ENCODE assay signal across 8 mouse cellular contexts in genomic region chr2:154407063-154407642, GRCm38 (mm10). TPM values are rescaled to one million over a fixed set of nuclear protein-coding genes. Genes with fewer than 3 reads are reported as not detected.
DNase-seq lines count a peak whose midpoint lies in the region; ATAC-seq and TF ChIP-seq lines count a peak whose summit lies in the region.

No protein-coding gene starts in this region.

- H3K79me3 ChIP-seq in C2C12 (ENCODE audit: low read depth): no peaks in the 10 kb centered on the region

- H3K36me3 ChIP-seq in C2C12 (ENCODE audit: control insufficient read depth, insufficient read depth): no peaks in the 10 kb centered on the region
- no peaks in the 10 kb centered on the region for H3K36me3 ChIP-seq in embryonic facial prominence, embryonic 14.5 days (ENCODE audit: control insufficient read depth, insufficient read depth, low read length)
- no peaks in the 10 kb centered on the region for H3K36me3 ChIP-seq in limb, embryonic 10.5 days
- no peaks in the 10 kb centered on the region for H3K36me3 ChIP-seq in small intestine, adult 2 months (ENCODE audit: control insufficient read depth, insufficient read depth, low read length)

- no peak for TF ChIP-seq CTCF in C2C12 (IDR thresholded peaks at IDR 0.05; ENCODE audit: control insufficient read depth, insufficient read depth, insufficient read length)
- TF ChIP-seq CTCF in small intestine, adult 2 months (IDR thresholded peaks at IDR 0.05; ENCODE audit: extremely low read depth, insufficient read length, insufficient replicate concordance, low read depth, low read length): 0 out of 2 replicates have a peak, but pooled peaks have one; percentile 5

- no peak overlapping the region for H3K27ac ChIP-seq in embryonic facial prominence, embryonic 14.5 days (replicated peaks; ENCODE audit: low read depth, low read length)
- H3K27ac ChIP-seq in limb, embryonic 10.5 days: peak overlapping the region; percentile 76
- H3K27ac ChIP-seq in small intestine, adult 2 months (ENCODE audit: insufficient read depth, low read depth, low read length): 0 out of 2 replicates have a peak overlapping the region, but pooled peaks have one; percentile 5

- peak overlapping the region; percentile 80 for H3K4me2 ChIP-seq in embryonic facial prominence, embryonic 14.5 days (ENCODE audit: low read depth, low read length)

- H3K27me3 ChIP-seq in C2C12 (ENCODE audit: control insufficient read depth, insufficient read depth, insufficient read length): no peaks in the 10 kb centered on the region
- H3K27me3 ChIP-seq in embryonic facial prominence, embryonic 14.5 days (replicated peaks; ENCODE audit: control insufficient read depth, insufficient read depth, low read length): peaks cover 6% of the 10 kb centered on the region; the same call in 1 of the 2 replicates
- H3K27me3 ChIP-seq in limb, embryonic 10.5 days (ENCODE audit: low read depth, poor library complexity, severe bottlenecking): peaks cover 50% of the 10 kb centered on the region
- H3K27me3 ChIP-seq in small intestine, adult 2 months (ENCODE audit: control insufficient read depth, insufficient read depth, low read length): no peaks in the 10 kb centered on the region

- H3K4me3 ChIP-seq in C2C12 (ENCODE audit: insufficient read depth, poor library complexity, severe bottlenecking): peak overlapping the region; percentile 46
- peak overlapping the region; percentile 74 for H3K4me3 ChIP-seq in embryonic facial prominence, embryonic 14.5 days (ENCODE audit: low read depth, low read length)
- peak overlapping the region; percentile 68 for H3K4me3 ChIP-seq in limb, embryonic 10.5 days
- peak overlapping the region; percentile 74 for H3K4me3 ChIP-seq in small intestine, adult 2 months (ENCODE audit: low read depth, low read length)

- peak overlapping the region; percentile 72 for H3ac ChIP-seq in C2C12 (ENCODE audit: control insufficient read depth, insufficient read length, low read depth)

- peak; percentile 9 to 22 for DNase-seq in gastrocnemius, adult 8-10 months (ENCODE audit: low spot score in 2 of 2)
- DNase-seq in gastrocnemius, postnatal 14 days: no peak
- DNase-seq in embryonic facial prominence, embryonic 14.5 days (ENCODE audit: low spot score): no peak
- DNase-seq in limb, embryonic 10.5 days (ENCODE audit: low spot score): peak; percentile 32
- DNase-seq in frontal cortex, postnatal 14 days (ENCODE audit: low spot score in 2 of 2): no peak

- intact Hi-C loops in gastrocnemius, postnatal 14 days (cut with DNase I; ENCODE audit: low total_unique reads): no loop called here

- no peak for TF ChIP-seq POLR2A in small intestine, adult 2 months (IDR thresholded peaks at IDR 0.05; ENCODE audit: low read depth, low read length)

- no peaks in the 10 kb centered on the region for H3K9me3 ChIP-seq in embryonic facial prominence, embryonic 14.5 days (ENCODE audit: control insufficient read depth, low read length)
- H3K9me3 ChIP-seq in limb, embryonic 10.5 days (replicated peaks): no peaks in the 10 kb centered on the region

- H3K4me1 ChIP-seq in embryonic facial prominence, embryonic 14.5 days (ENCODE audit: control insufficient read depth, insufficient read depth, low read length): peaks cover 19% of the 10 kb centered on the region
- H3K4me1 ChIP-seq in limb, embryonic 10.5 days: peaks cover 24% of the 10 kb centered on the region
- H3K4me1 ChIP-seq in small intestine, adult 2 months (ENCODE audit: control insufficient read depth, insufficient read depth, insufficient read length, low read length): peaks cover 4% of the 10 kb centered on the region; the same call in 1 of the 2 replicates

- whole genome bisulfite sequencing in embryonic facial prominence, embryonic 14.5 days: 33% methylated on average over 11 of the region's 11 CpGs
- WGBS in limb, embryonic 10.5 days: 32% methylated on average over 11 of the region's 11 CpGs
- WGBS in small intestine, adult 2 months: 45% methylated on average over 11 of the region's 11 CpGs

- H3K9ac ChIP-seq in embryonic facial prominence, embryonic 14.5 days (ENCODE audit: low read depth, low read length): peak overlapping the region; percentile 76

- no peaks in the 10 kb centered on the region for H3K79me2 ChIP-seq in C2C12 (ENCODE audit: control insufficient read depth, insufficient read depth)

- ATAC-seq in embryonic facial prominence, embryonic 14.5 days (ENCODE audit: low read depth): no peak
- ATAC-seq in megakaryocyte-erythroid progenitor cell, adult 5-6 weeks (replicated peaks; ENCODE audit: low FRiP score, low TSS enrichment, poor library complexity, severe bottlenecking): no peak

TF ChIP-seq in C2C12, 6 proteins besides CTCF, POLR2A, EP300 and RAD21:
- no peak for TF ChIP-seq MYOG (IDR thresholded peaks at IDR 0.05; ENCODE audit: control insufficient read depth, extremely low read depth, insufficient read length)
- TF ChIP-seq MYOD1 (IDR thresholded peaks at IDR 0.05; ENCODE audit: control insufficient read depth, insufficient read length, low read depth): no peak

RNA-seq across cellular contexts. Expression of gene Snta1, which starts 0.7 kb away (rescaled TPM):
- 100 to 1,000 TPM; 156 to 248 (median 181) TPM for total RNA-seq in gastrocnemius, adult 8-10 months (2022)
- 100 to 1,000 TPM; 146 to 210 TPM for total RNA-seq in gastrocnemius, postnatal 14 days (2021)
- 28.5 TPM for polyA plus RNA-seq in C2C12 (2012; fragmentation: generic; extraction: Trizol)
- 8.6 and 10.4 TPM in 2 replicates for polyA plus RNA-seq in embryonic facial prominence, embryonic 14.5 days (2014; fragmentation: Nextera tagmentation; extraction: Ambion mirVana)
- 2.8 and 3.2 TPM in 2 replicates for polyA plus RNA-seq in limb, embryonic 10.5 days (2016; fragmentation: Nextera tagmentation; extraction: Ambion mirVana)
- 12.0 and 27.5 TPM in 2 replicates for polyA plus RNA-seq in small intestine, adult 2 months (2012; rRNA removed)
- total RNA-seq in megakaryocyte-erythroid progenitor cell, adult 5-6 weeks (2014; fragmentation: Nextera tagmentation): 0.27 and 1.5 TPM in 2 replicates
- total RNA-seq in megakaryocyte-erythroid progenitor cell, adult 5-6 weeks (2017): 0.76 TPM in 1 of 2 replicates, not detected in the other

RNA-seq across cellular contexts. Expression of gene Cbfa2t2, which starts 29.1 kb away (rescaled TPM):
- total RNA-seq in gastrocnemius, adult 8-10 months (2022): 10 to 100 TPM; 12.7 to 14.8 (median 13.5) TPM
- total RNA-seq in gastrocnemius, postnatal 14 days (2021): 10 to 100 TPM; 12.2 to 15.7 TPM
- polyA plus RNA-seq in C2C12 (2012; fragmentation: generic; extraction: Trizol): 8.5 TPM
- polyA plus RNA-seq in embryonic facial prominence, embryonic 14.5 days (2014; fragmentation: Nextera tagmentation; extraction: Ambion mirVana): 31.3 and 31.5 TPM in 2 replicates
- polyA plus RNA-seq in limb, embryonic 10.5 days (2016; fragmentation: Nextera tagmentation; extraction: Ambion mirVana): 54.0 and 59.2 TPM in 2 replicates
- 3.6 and 9.8 TPM in 2 replicates for polyA plus RNA-seq in small intestine, adult 2 months (2012; rRNA removed)
- 17.0 and 20.8 TPM in 2 replicates for total RNA-seq in megakaryocyte-erythroid progenitor cell, adult 5-6 weeks (2014; fragmentation: Nextera tagmentation)
- total RNA-seq in megakaryocyte-erythroid progenitor cell, adult 5-6 weeks (2017): 10.4 and 18.8 TPM in 2 replicates

RNA-seq across cellular contexts. Expression of gene Cdk5rap1, which starts 34.3 kb away (rescaled TPM):
- total RNA-seq in gastrocnemius, adult 8-10 months (2022): 10 to 100 TPM; 11.7 to 17.1 (median 12.0) TPM
- total RNA-seq in gastrocnemius, postnatal 14 days (2021): 10 to 100 TPM in 1 of 2 experiments, 1 to 10 TPM in 1; 8.9 to 12.1 TPM
- polyA plus RNA-seq in C2C12 (2012; fragmentation: generic; extraction: Trizol): 9.8 TPM
- polyA plus RNA-seq in embryonic facial prominence, embryonic 14.5 days (2014; fragmentation: Nextera tagmentation; extraction: Ambion mirVana): 16.4 and 24.1 TPM in 2 replicates
- 15.6 and 20.6 TPM in 2 replicates for polyA plus RNA-seq in limb, embryonic 10.5 days (2016; fragmentation: Nextera tagmentation; extraction: Ambion mirVana)
- 3.2 and 5.4 TPM in 2 replicates for polyA plus RNA-seq in small intestine, adult 2 months (2012; rRNA removed)
- 18.8 and 27.3 TPM in 2 replicates for total RNA-seq in megakaryocyte-erythroid progenitor cell, adult 5-6 weeks (2014; fragmentation: Nextera tagmentation)
- total RNA-seq in megakaryocyte-erythroid progenitor cell, adult 5-6 weeks (2017): 22.9 and 27.9 TPM in 2 replicates

Comparison
In these comparisons a context has a peak if more than half of its experiments do, and no peak if none do; other contexts are left out.
1. DNase-seq: peak in gastrocnemius, adult 8-10 months (2 of 2) and limb, embryonic 10.5 days (single experiment); none in gastrocnemius, postnatal 14 days (single experiment), embryonic facial prominence, embryonic 14.5 days (single experiment) and frontal cortex, postnatal 14 days (0 of 2).
2. Peak in every context shown above with its lines, with median percentiles within 50 percentile points of each other: H3K4me3 ChIP-seq.